Mouse (Mus musculus) CH12.LX (cell line): Measurements from ENCODE around the gene Serf1.

Source experiments
- CTCF ChIP-seq, 2 experiments: IDR thresholded peaks in 1 of 2; conservative IDR thresholded peaks in 1 of 2; 2 replicates each; pipeline ENCODE4 v1.5.1; 2011 to 2012; ENCODE audit warnings: low read depth in 2 of 2, low read length in 2 of 2, improper control_type of control experiment in 1 of 2, inconsistent platforms in 1 of 2, mild to moderate bottlenecking in 1 of 2, moderate library complexity in 1 of 2
- E2F4 ChIP-seq: IDR thresholded peaks from 2 replicates; pipeline ENCODE4 v1.6.1; 2011; ENCODE audit warnings: low read depth, low read length, improper control_type of control experiment; ENCODE audit not compliant: insufficient replicate concordance
- EP300 ChIP-seq: IDR thresholded peaks from 2 replicates; pipeline ENCODE4 v1.6.1; 2011; ENCODE audit warnings: low read length, improper control_type of control experiment
- HCFC1 ChIP-seq: IDR thresholded peaks from 2 replicates; pipeline ENCODE4 v1.6.1; 2012; ENCODE audit warnings: low read depth, mild to moderate bottlenecking, inconsistent platforms, low read length, improper control_type of control experiment
- MAX ChIP-seq: IDR thresholded peaks from 2 replicates; pipeline ENCODE4 v1.6.1; 2011; ENCODE audit warnings: low read length, improper control_type of control experiment
- MYC ChIP-seq: IDR thresholded peaks from 2 replicates; pipeline ENCODE4 v1.6.1; 2011; ENCODE audit warnings: low read depth, mild to moderate bottlenecking, improper control_type of control experiment, low read length
- NELFE ChIP-seq: IDR thresholded peaks from 2 replicates; pipeline ENCODE4 v1.6.1; 2011; ENCODE audit warnings: low read depth, low read length, improper control_type of control experiment
- PAX5 ChIP-seq: IDR thresholded peaks from 2 replicates; pipeline ENCODE4 v1.6.1; 2012; ENCODE audit warnings: low read length, inconsistent platforms, mixed read lengths
- POLR2A ChIP-seq: IDR thresholded peaks from 2 replicates; pipeline ENCODE4 v1.6.1; 2011; ENCODE audit warnings: low read depth, mild to moderate bottlenecking, improper control_type of control experiment, low read length
- POLR2AphosphoS2 ChIP-seq: IDR thresholded peaks from 2 replicates; pipeline ENCODE4 v1.6.1; 2011; ENCODE audit warnings: low read depth, low read length, improper control_type of control experiment
- UBTF ChIP-seq: IDR thresholded peaks from 2 replicates; pipeline ENCODE4 v1.6.1; 2012; ENCODE audit warnings: low read depth, mild to moderate bottlenecking, inconsistent platforms, low read length, improper control_type of control experiment, moderate library complexity
- USF1 ChIP-seq: IDR thresholded peaks from 2 replicates; pipeline ENCODE4 v1.6.1; 2014; ENCODE audit warnings: low read depth, mild to moderate bottlenecking, inconsistent platforms, low read length, improper control_type of control experiment
- USF2 ChIP-seq: conservative IDR thresholded peaks from 2 replicates; pipeline ENCODE4 v1.6.1; 2011; ENCODE audit warnings: low read depth, low read length, improper control_type of control experiment

DNA sequence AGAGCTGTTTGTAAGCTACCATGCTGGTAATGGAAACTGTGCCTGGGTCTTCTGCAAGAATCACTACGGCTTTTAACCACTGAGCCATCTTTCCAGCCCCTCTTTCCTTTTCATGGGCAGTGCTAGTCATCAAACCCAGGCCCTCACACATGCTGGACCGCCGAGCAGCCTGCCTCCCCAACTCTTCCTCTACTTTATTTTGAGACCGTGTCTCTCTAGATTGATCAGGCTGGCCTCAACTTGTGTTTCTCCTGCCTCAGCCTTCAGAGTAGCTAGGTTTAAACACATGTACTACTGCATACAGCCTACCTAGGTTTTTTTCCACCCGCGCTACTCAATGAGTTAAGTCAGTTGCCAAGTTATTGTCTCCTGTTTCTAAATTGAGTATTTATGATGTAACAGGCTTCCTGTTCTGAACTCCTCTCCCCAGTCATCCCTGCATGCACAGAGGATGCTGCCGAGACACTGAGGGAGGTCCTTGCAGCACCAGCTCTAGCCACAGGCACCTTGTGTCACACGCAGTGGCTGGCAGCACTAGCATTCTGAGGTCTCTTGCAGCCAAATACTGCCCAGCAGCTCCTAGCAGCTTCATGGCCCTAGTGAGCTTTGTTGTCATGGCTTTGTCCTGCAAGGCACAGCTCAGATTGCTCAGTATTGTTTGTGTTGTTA lies 34.0 kb downstream of the Serf1 start:
- TF ChIP-seq CTCF (conservative IDR thresholded peaks at IDR 0.05 in 1 of 2, IDR thresholded peaks at IDR 0.05 in 1 of 2; ENCODE audit: low read depth in 2 of 2, low read length in 2 of 2) (no peak), MYC (no peak), POLR2AphosphoS2 (no peak), MAX (no peak), POLR2A (no peak), EP300 (no peak), USF1 (no peak), E2F4 (no peak), PAX5 (no peak), USF2 (no peak), HCFC1 (no peak), NELFE (no peak), UBTF (no peak)
